Mouse (Mus musculus) lung, postnatal 0 days (tissue): Measurements from ENCODE around the gene Gm42674.

Experiments
- CTCF ChIP-seq: IDR thresholded peaks from 2 replicates; pipeline ENCODE4 v1.5.1; 2016; ENCODE audit warnings: antibody characterized with exemption, mild to moderate bottlenecking
- EP300 ChIP-seq: IDR thresholded peaks from 2 replicates; pipeline ENCODE4 v1.6.1; 2016; ENCODE audit warnings: antibody characterized with exemption, mild to moderate bottlenecking, control low read depth

- TF ChIP-seq CTCF (no peak), EP300 (no peak)
Measured at GRCm38 (mm10) chr3:90611494-90611893, 9.8 kb downstream of the Gm42674 start.
